Mouse (Mus musculus) stomach, postnatal 0 days (tissue): ENCODE measurements around the gene Corin. TPM values are rescaled to one million over a fixed set of nuclear protein-coding genes. Genes with fewer than 3 reads are reported as not detected.

Source experiments
- ATAC-seq: fragments of 200-750 bp; cut with Nextera tagmentation; 2 replicates; pipeline ENCODE4 v1.8.0; 2017; ENCODE audit not compliant: low FRiP score, low TSS enrichment
- DNase-seq: peaks from one replicate; pipeline ENCODE4 v3.0.0-alpha.2; 2016; ENCODE audit warnings: low spot score
- H3K27ac ChIP-seq: fragments of 300-500 bp; sonication (generic); replicated peaks from 2 replicates; pipeline ENCODE4 v1.5.1; 2014; ENCODE audit warnings: mild to moderate bottlenecking, control low read depth
- H3K27me3 ChIP-seq: fragments of 300-500 bp; sonication (generic); 2 replicates; pipeline ENCODE4 v1.6.1; 2014; ENCODE audit warnings: low read length; ENCODE audit not compliant: control insufficient read depth, insufficient read depth
- H3K36me3 ChIP-seq: fragments of 300-500 bp; sonication (generic); 2 replicates; pipeline ENCODE4 v1.6.1; 2014; ENCODE audit warnings: low read length, mixed read lengths; ENCODE audit not compliant: control insufficient read depth, insufficient read depth
- H3K4me1 ChIP-seq: fragments of 300-500 bp; sonication (generic); replicated peaks from 2 replicates; pipeline ENCODE4 v1.6.1; 2014; ENCODE audit warnings: antibody characterized with exemption; ENCODE audit not compliant: control insufficient read depth, insufficient read depth
- H3K4me2 ChIP-seq: fragments of 300-500 bp; sonication (generic); replicated peaks from 2 replicates; pipeline ENCODE4 v1.6.1; 2014; ENCODE audit warnings: low read depth, mild to moderate bottlenecking, control low read depth, moderate library complexity
- H3K4me3 ChIP-seq: fragments of 300-500 bp; sonication (generic); 2 replicates; pipeline ENCODE4 v1.5.1; 2014; ENCODE audit warnings: low read depth, low read length, control low read depth
- H3K9ac ChIP-seq: fragments of 300-500 bp; sonication (generic); 2 replicates; pipeline ENCODE4 v1.6.1; 2014; ENCODE audit warnings: mild to moderate bottlenecking, low read length, control low read depth, mixed read lengths
- H3K9me3 ChIP-seq: fragments of 300-500 bp; sonication (generic); 2 replicates; pipeline ENCODE4 v1.6.1; 2016; ENCODE audit warnings: low read length; ENCODE audit not compliant: control insufficient read depth
- CTCF ChIP-seq: IDR thresholded peaks from 2 replicates; pipeline ENCODE4 v1.5.1; 2016; ENCODE audit warnings: antibody characterized with exemption, low read depth, mild to moderate bottlenecking, moderate library complexity
- EP300 ChIP-seq: optimal IDR thresholded peaks from 2 replicates; pipeline ENCODE3; 2016; ENCODE audit warnings: antibody characterized with exemption
- WGBS: fragments of 180-500 bp; shearing (Covaris S2); extraction: QIAGEN DNeasy Blood & Tissue Kit; methylation state at CpG from one replicate; pipeline ENCODE4 v1.1.7; 2014; 5-methylcytosine and 5-hydroxymethylcytosine counted together
- polyA plus RNA-seq: library from polyadenylated mRNA; unstranded; fragments of >200 nt; fragmentation: Nextera tagmentation; extraction: Ambion mirVana; gene quantifications from 2 replicates; pipeline ENCODE4 v1.2.1, GENCODE M21; 2015

The Corin gene
- polyA plus RNA-seq, 1 experiment from 2014 or later, result 1.3 TPM

GRCm38 (mm10) chr5:72264195-72264751 lies 240.0 kb downstream of the Corin start:
- ATAC-seq (no peak), DNase-seq (no peak)
- TF ChIP-seq EP300, result no peak
- TF ChIP-seq CTCF, result no peak
- Histone ChIP-seq H3K27ac (no peak overlapping the region), H3K9me3 (no peaks in the 10 kb centered on the region), H3K27me3 (no peaks in the 10 kb centered on the region), H3K4me1 (no peaks in the 10 kb centered on the region), H3K4me2 (no peak overlapping the region), H3K36me3 (no peaks in the 10 kb centered on the region), H3K9ac (no peak overlapping the region), H3K4me3 (no peak overlapping the region)
- WGBS, result 55% methylated on average over 15 of the region's 15 CpGs

GRCm38 (mm10) chr5:72261802-72262324 lies 242.4 kb downstream of the Corin start:
- TF ChIP-seq CTCF (no peak), EP300 (no peak)
- DNase-seq, result no peak
- H3K4me2 ChIP-seq, result no peak overlapping the region
- ATAC-seq, result no peak
- H3K9ac ChIP-seq, result no peak overlapping the region
- WGBS, result 72% methylated on average over 3 of the region's 3 CpGs
- H3K27me3 ChIP-seq, result no peaks in the 10 kb centered on the region
- no peak overlapping the region for H3K4me3 ChIP-seq
- H3K36me3 ChIP-seq, result no peaks in the 10 kb centered on the region
- H3K27ac ChIP-seq, result no peak overlapping the region
- no peaks in the 10 kb centered on the region for H3K9me3 ChIP-seq
- H3K4me1 ChIP-seq, result no peaks in the 10 kb centered on the region

- Histone ChIP-seq H3K4me1 (no peaks in the 10 kb centered on the region), H3K9me3 (no peaks in the 10 kb centered on the region), H3K27ac (no peak overlapping the region), H3K4me3 (no peak overlapping the region), H3K4me2 (no peak overlapping the region), H3K36me3 (no peaks in the 10 kb centered on the region), H3K27me3 (no peaks in the 10 kb centered on the region), H3K9ac (no peak overlapping the region)
- peak; percentile 87 for ATAC-seq
- TF ChIP-seq EP300, result no peak
- no peak for TF ChIP-seq CTCF
- 73% methylated on average over 3 of the region's 3 CpGs for WGBS
- DNase-seq, result peak; percentile 41
These were observed 245.0 kb downstream of the Corin start for GRCm38 (mm10) chr5:72259298-72259621.

- WGBS, result 67% methylated on average over 17 of the region's 17 CpGs
- DNase-seq (no peak), ATAC-seq (peak; percentile 16; the same call in 1 of the 2 replicates)
- no peaks in the 10 kb centered on the region for H3K9me3 ChIP-seq
- H3K4me3 ChIP-seq, result no peak overlapping the region
- H3K27ac ChIP-seq, result peak overlapping the region; percentile 10
- no peaks in the 10 kb centered on the region for H3K36me3 ChIP-seq
- H3K9ac ChIP-seq, result no peak overlapping the region
- TF ChIP-seq EP300 (no peak), CTCF (no peak)
- no peak overlapping the region for H3K4me2 ChIP-seq
- H3K27me3 ChIP-seq, result no peaks in the 10 kb centered on the region
- H3K4me1 ChIP-seq, result no peaks in the 10 kb centered on the region
These were observed 245.6 kb downstream of the Corin start for GRCm38 (mm10) chr5:72258409-72259297.

- Histone ChIP-seq H3K9me3 (no peaks in the 10 kb centered on the region), H3K9ac (no peak overlapping the region), H3K36me3 (no peaks in the 10 kb centered on the region), H3K27me3 (no peaks in the 10 kb centered on the region), H3K4me1 (no peaks in the 10 kb centered on the region), H3K4me3 (0 out of 2 replicates have a peak overlapping the region, but pooled peaks have one; percentile 1), H3K4me2 (no peak overlapping the region; the same call in 1 of the 2 replicates), H3K27ac (no peak overlapping the region)
- TF ChIP-seq CTCF (no peak), EP300 (no peak)
- DNase-seq, result no peak
- WGBS, result 61% methylated on average over 10 of the region's 10 CpGs
- ATAC-seq, result no peak
These were observed 247.2 kb downstream of the Corin start for GRCm38 (mm10) chr5:72257084-72257483.

GRCm38 (mm10) chr5:72254958-72255357 lies 249.3 kb downstream of the Corin start:
- TF ChIP-seq CTCF, result no peak
- TF ChIP-seq EP300, result no peak
- 85% methylated on average over 10 of the region's 10 CpGs for WGBS
- Histone ChIP-seq H3K36me3 (no peaks in the 10 kb centered on the region), H3K27me3 (no peaks in the 10 kb centered on the region), H3K9ac (no peak overlapping the region), H3K4me3 (no peak overlapping the region), H3K4me1 (no peaks in the 10 kb centered on the region), H3K9me3 (no peaks in the 10 kb centered on the region), H3K4me2 (no peak overlapping the region), H3K27ac (no peak overlapping the region)
- peak; percentile 53; the same call in 1 of the 2 replicates for ATAC-seq
- peak; percentile 33 for DNase-seq
